Mouse (Mus musculus) R1 (cell line): ENCODE results near the gene Ism1.

Experiments
- DNase-seq: peaks from one replicate; pipeline ENCODE4 v3.0.0-alpha.2; 2018; ENCODE audit warnings: low read depth, low spot score

Gene Ism1

GRCm38 (mm10) chr2:139677809-139678274 is at the start of gene Ism1:
TSS of gene Ism1 (plus strand) at chr2:139678178.
- DNase-seq = peak; percentile 70

- DNase-seq = no peak
Observed at GRCm38 (mm10) chr2:139628731-139629130, 49.2 kb upstream of the Ism1 start.

GRCm38 (mm10) chr2:139629653-139630052 is 48.3 kb upstream of the Ism1 start:
- no peak for DNase-seq

GRCm38 (mm10) chr2:139634506-139634905 is 43.5 kb upstream of the Ism1 start:
- DNase-seq = no peak

- no peak for DNase-seq
Observed at GRCm38 (mm10) chr2:139637861-139638260, 40.1 kb upstream of the Ism1 start.

GRCm38 (mm10) chr2:139641757-139642385 is 36.1 kb upstream of the Ism1 start:
- no peak for DNase-seq

- DNase-seq = no peak
Observed at GRCm38 (mm10) chr2:139649518-139649917, 28.5 kb upstream of the Ism1 start.

- DNase-seq = no peak
Observed at GRCm38 (mm10) chr2:139656750-139657149, 21.2 kb upstream of the Ism1 start.

GRCm38 (mm10) chr2:139671838-139672237 is 6.1 kb upstream of the Ism1 start:
- no peak for DNase-seq

GRCm38 (mm10) chr2:139672371-139672770 is 5.6 kb upstream of the Ism1 start:
- no peak for DNase-seq

- DNase-seq = peak; percentile 68
Observed at GRCm38 (mm10) chr2:139677065-139677762, 764 bp upstream of the Ism1 start.

- DNase-seq = peak; percentile 76
Observed at GRCm38 (mm10) chr2:139678275-139679140, 530 bp downstream of the Ism1 start.

GRCm38 (mm10) chr2:139682540-139682939 is 4.6 kb downstream of the Ism1 start:
- no peak for DNase-seq

GRCm38 (mm10) chr2:139689442-139690003 is 11.5 kb downstream of the Ism1 start:
- no peak for DNase-seq

GRCm38 (mm10) chr2:139693521-139693920 is 15.5 kb downstream of the Ism1 start:
- DNase-seq = no peak

- DNase-seq = no peak
Observed at GRCm38 (mm10) chr2:139694638-139695037, 16.7 kb downstream of the Ism1 start.

- no peak for DNase-seq
Observed at GRCm38 (mm10) chr2:139696578-139696977, 18.6 kb downstream of the Ism1 start.

GRCm38 (mm10) chr2:139700609-139701008 is 22.6 kb downstream of the Ism1 start:
- peak; percentile 32 for DNase-seq

- DNase-seq = no peak
Observed at GRCm38 (mm10) chr2:139704951-139705350, 27.0 kb downstream of the Ism1 start.

- no peak for DNase-seq
Observed at GRCm38 (mm10) chr2:139708194-139708899, 30.4 kb downstream of the Ism1 start.

- DNase-seq = peak; percentile 44
Observed at GRCm38 (mm10) chr2:139711640-139712039, 33.7 kb downstream of the Ism1 start.
